Mouse (Mus musculus): ENCODE results near the gene Pard3.

- no peak for TF ChIP-seq CTCF (conservative IDR thresholded peaks at IDR 0.05; ENCODE audit: insufficient read depth, insufficient read length, low read depth, low read length)
- TF ChIP-seq POLR2A (IDR thresholded peaks at IDR 0.05; ENCODE audit: low read depth, low read length): no peak
Observed at GRCm38 (mm10) chr8:127136781-127137180, 73.1 kb downstream of the Pard3 start.
